Mouse (Mus musculus): ENCODE measurements around the gene Opn3.
A peak's percentile ranks its signal among the peaks of the same experiment; 100 is the strongest.

The Opn3 gene

DNA sequence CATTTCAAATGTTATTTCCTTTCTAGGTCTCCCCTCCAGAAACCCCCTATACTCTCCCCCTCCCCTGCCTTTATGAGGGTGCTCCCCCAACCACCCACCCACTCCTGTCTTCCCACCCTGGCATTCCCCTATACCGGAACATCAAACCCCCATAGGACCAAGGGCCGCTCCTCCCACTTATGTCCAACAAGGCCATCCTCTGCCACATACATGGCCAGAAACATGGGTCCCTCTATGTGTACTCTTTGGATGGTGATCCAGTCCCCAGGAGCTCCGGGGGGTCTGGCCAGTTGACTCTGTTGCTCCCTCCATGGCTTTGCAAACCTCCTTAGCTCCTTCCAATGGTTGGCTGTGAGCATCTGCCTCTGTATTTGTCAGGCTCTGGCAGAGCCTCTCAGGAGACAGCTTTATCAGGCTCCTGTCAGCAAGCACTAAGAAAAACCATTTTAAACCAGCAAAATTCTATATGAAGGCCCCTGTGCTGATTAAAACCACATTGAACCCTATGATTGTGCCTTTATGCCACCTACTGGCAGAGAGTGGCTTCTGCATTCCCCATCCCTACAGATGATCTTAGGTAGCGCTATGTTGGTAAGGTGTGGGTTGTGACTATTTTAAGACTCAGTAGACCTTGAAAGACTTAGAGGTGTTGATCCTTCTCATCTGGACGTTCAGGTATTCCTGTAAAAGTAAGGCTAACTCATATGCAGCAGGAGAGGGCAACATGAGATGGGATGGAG is 23.7 kb downstream of the Opn3 start:
- peak; percentile 74; the same call in 1 of the 2 replicates for ATAC-seq (ENCODE audit: insufficient number of reproducible peaks, low FRiP score, low TSS enrichment)

DNA sequence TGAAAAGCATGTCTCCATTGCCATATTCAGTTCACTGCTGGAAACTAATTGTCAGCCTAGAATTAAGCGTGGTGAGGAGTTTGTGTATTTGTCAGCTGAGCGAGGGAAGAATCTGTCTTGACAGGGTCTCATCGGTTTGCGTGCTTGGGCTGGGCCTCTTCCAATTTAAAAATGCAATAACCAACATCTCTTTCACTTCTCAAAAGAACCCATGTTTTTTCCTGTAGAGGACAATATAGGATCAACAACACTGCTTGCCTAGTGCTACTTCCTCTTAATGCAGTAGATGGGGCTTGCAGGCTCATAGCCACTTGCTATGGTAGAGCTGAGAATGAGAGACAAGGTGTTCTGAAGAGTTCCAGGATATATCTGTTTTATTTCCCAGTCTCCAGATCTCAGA is 32.7 kb downstream of the Opn3 start:
- ATAC-seq (ENCODE audit: insufficient number of reproducible peaks, low FRiP score, low TSS enrichment), result no peak

DNA sequence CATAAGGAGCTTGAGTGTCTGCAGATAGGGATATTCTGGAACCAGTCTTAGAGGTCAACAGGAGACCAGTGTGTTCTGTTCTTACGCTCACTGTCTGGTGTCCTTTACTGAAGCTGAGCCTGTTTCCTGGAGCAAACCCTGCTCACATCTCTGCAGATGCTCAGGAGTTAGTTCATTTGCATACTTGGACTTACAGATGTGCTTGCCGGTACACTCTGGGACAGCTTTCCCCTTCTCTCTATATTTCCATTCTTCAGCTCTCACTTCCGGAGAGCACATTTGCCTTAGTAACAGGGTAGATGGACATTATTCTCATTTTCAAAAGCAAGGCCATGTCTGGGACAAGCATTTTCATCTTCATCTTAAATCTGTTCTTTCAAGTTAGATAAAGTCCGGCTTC is 44.0 kb downstream of the Opn3 start:
- no peak for ATAC-seq (ENCODE audit: insufficient number of reproducible peaks, low FRiP score, low TSS enrichment)

DNA sequence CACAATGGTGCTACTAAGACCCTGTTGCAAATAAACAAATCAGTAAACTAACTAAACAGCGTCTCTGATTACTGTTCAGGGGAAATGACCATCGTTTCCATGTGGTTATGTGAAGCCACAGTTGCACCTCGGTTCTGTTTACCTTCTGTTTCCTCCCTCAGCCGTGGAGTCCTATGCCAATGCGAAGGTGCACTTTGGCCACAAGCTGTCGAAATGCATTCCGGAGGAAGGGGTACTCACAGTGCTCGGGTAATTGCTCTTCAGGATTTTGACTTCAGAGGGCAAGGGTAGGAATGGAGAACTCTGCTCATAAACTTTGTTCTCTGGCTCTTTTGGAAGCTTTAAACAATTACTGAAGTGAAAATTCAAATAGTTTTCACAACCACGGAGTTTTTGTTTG is 45.6 kb downstream of the Opn3 start:
- no peak for ATAC-seq (ENCODE audit: insufficient number of reproducible peaks, low FRiP score, low TSS enrichment)

DNA sequence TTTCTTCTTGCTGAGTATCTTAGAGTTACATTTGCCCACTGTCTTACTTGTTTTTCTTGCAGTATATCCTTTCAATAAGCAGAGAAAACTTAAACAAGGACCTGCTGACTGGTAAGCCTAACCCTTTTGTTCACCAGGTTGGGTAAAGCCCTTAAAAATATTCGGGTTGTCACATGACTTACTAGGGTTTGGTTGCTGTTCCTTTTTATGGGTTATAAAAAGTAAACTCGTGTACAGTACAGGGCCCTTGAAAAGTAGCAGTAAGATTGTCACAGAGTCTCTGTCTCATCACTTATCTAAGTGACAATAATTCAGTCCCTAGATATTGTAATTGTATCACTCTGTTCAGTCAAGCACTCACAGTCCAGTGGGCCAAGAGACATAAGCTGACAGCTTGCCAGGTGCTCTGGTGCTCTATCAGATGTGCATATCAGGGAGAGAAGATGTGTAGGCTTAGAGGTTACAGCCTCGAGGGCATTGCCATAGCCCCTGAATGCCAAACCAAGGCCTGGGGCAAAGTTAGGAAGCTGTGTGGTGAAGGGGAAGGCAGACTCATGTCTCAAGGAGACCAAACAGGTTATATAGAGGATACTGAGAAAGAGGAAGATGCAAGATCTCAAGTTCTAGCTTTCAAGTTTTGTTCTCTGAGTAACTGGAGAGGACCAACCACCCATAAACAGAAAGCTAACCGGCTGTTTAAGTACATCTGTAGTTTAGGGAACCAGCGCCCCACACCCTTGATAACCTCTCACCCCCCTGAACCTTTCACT is 48.9 kb downstream of the Opn3 start:
- ATAC-seq (ENCODE audit: insufficient number of reproducible peaks, low FRiP score, low TSS enrichment), result no peak

DNA sequence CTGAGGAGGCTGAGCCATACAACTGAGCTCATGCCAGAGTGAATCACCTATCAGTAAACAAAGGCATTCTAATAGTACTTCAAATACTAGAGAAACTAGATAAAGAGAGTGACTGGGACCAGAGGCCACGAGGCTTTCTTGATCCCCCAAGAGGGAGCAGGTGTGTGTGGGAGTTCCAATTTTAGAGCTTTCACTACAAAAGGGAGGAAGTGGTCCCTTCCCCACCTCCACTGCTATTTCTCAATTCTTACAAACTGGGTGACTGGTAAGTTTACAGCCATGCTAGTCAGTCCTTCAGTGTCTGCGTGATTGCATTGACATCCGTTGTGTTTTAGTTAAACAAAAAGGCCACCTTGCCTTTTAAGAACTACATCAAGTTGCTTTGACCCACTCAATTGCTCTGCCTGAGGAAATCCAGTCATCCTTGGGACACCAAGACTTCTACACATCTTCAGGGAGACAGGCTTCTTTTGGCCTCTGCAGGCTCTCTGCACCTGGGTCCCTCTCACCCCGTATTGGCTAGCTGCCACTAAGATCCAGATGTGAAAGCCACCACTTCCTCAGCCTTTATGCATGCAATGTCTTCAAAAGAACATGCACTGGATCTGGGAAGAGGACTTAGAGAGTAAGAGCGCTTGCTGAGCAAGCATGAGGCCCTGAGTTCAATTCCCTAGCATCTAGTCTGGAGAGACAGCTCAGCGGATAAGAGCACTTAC is 52.0 kb downstream of the Opn3 start:
- ATAC-seq (ENCODE audit: insufficient number of reproducible peaks, low FRiP score, low TSS enrichment), result no peak

DNA sequence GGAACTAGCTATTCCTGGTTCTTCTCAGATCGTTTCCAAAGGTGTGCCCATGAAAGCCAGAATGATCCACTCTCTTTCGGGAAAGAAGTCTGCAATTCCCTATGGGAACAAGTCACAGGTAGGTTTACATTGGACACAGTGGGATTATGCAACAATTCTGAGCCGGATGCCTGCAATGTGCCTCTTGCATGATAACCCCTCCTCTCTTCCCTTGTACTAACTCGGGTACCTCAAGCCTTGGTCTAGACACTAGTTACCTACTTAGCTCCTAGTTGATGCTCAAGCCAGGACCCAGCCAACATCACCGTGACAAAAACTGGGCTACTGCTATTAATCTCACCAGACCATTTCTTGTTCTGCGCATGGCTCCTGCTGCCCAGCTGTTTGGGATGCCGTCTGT is 53.5 kb downstream of the Opn3 start:
- ATAC-seq (ENCODE audit: insufficient number of reproducible peaks, low FRiP score, low TSS enrichment), result no peak

DNA sequence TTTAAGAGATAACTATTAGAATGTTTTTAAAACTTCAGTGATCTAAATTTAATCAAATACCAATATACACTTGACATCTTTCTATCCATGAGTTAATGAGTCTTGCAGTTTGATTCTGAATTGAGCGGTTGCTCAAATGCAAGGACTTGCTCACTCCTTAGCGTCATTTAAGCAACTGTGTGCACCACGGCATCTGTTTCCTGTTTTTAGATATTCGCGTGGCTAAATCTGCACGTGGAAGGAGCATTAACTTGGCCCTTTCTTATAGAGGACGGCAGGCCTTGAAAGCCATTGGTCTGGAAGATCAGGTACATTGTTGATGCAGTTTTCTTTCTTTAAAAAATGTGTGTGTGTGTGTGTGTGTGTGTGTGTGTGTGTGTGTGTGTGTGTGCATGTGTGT is 54.9 kb downstream of the Opn3 start:
- no peak for ATAC-seq (ENCODE audit: insufficient number of reproducible peaks, low FRiP score, low TSS enrichment)

DNA sequence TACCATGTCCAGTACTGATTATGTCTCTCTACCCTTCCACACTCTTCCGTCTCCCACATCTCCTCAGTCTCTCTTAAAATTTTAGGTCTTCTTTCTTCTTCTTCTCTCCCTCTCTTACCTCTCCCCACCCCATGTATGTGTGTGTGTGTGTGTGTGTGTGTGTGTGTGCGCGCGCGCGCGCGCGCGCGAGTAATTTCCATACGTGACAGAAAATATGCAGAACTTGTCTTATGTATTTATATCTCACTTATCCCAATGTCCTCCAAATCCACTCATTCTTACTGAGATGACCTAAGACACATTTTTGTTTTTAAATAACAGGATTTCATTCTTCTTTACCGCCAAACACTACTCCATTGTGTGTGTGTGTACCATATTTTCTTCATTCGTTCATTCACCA is 60.1 kb downstream of the Opn3 start:
- ATAC-seq (ENCODE audit: insufficient number of reproducible peaks, low FRiP score, low TSS enrichment), result no peak

DNA sequence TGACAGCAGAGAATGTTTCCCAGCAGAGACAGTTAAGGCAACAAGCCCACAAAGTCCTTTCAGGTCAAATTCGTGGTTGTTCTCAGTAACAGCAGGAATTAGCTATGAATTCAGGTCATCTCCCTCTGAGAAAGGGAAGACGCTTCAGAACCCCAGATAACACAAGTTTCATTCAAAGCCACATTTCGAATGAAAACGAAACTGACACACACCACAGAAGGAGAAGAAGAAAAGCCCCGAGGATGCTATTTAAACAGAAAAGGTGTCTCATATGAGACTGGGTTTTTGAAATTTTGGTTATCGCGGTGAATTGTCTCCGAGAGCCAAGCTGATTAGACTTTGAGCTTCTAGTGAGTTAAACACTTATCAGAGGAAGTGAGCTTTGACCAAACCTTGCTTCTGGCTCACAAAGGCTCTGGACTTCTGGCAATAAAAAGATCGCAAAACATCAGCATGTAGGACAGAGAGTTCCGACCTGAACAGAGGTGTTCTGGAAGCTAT is 60.8 kb downstream of the Opn3 start:
- ATAC-seq (ENCODE audit: insufficient number of reproducible peaks, low FRiP score, low TSS enrichment), result no peak

DNA sequence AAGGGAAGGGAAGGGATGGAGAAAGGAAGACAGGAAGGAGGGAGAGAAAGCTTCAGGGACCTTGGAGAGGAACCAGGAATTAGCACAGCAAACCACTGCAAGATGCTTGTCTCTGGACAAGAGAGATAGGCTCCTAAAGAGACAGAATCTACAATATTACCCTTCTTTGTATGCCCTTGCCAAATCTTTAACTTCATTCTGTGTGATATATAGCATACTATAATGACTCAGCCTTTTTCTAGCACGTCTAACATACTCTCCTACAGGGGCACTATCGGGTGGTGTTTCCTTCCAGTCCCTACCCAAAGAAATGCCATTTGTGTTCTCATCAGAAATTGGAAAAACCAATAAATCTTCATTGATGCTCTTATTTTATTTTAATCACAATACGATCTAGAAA is 61.5 kb downstream of the Opn3 start:
- no peak for ATAC-seq (ENCODE audit: insufficient number of reproducible peaks, low FRiP score, low TSS enrichment)

DNA sequence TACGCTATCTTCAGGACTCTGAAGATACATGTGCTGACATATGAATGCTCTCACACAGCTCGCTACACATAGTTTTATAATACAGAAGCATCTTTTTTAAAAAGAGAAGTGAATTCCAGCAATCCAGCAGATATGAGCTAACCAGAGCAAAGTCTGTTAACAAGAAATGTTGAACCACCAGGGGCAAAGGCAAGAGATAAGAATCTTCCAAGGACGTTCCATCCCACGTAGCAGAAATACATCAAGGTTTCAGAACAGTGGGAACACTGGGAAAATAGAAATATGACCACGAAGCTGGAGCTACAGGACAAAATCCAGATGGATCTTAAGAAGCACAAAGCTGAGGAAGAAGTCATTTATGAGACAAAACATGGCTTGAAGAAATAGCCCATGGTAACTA is 62.2 kb downstream of the Opn3 start:
- ATAC-seq (ENCODE audit: insufficient number of reproducible peaks, low FRiP score, low TSS enrichment), result no peak

DNA sequence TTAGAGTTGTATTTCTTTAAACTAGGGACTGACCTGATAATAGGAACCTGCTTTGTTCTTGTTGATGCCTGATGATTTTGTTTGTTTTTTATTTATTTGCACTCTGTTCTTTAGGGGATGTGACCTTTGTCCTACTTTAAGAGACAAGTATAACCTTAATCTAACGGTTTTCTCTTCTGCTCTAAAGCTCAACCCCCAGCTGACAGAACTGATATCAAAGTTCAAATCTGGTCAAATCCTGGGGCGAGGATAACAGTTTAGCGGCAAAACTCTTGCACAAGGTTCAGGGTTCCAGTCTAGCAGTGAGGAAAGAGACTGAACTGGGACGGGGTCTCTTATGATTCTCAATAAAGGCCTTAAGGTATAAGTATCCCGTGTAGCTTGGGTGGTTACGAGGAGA is 63.3 kb downstream of the Opn3 start:
- ATAC-seq (ENCODE audit: insufficient number of reproducible peaks, low FRiP score, low TSS enrichment), result no peak

DNA sequence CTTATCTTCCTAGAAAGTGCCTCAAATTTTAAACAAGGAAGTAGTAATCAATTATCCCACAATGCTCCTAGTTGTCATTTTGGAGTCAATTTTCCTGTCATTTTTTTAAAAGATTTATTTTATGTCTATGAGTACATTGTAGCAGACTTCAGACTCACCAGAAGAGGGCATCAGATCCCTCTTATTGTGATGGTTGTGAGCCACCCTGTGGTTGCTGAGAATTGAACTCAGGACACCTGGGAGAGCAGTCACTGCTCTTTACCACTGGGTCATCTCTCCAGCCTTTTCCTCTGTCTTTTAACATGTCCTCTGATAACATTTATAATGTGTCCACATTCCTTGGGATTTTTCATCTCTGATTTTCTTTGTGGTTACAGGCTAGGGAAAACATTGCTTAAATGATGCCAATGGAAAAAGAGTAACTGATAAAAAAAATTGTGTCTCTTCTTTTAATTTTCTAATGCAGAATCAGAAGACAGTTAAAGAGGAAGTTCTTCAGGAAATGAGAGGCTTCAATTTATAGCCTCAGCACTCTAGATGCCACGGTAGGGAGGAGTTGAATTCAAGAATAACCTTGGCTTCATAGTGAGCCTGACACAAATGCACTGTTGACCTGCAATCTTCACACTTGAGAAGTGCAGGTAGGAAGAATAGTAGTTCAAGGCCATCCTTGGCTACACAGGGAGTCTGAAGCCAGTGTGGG is 66.4 kb downstream of the Opn3 start:
- no peak for ATAC-seq (ENCODE audit: insufficient number of reproducible peaks, low FRiP score, low TSS enrichment)

DNA sequence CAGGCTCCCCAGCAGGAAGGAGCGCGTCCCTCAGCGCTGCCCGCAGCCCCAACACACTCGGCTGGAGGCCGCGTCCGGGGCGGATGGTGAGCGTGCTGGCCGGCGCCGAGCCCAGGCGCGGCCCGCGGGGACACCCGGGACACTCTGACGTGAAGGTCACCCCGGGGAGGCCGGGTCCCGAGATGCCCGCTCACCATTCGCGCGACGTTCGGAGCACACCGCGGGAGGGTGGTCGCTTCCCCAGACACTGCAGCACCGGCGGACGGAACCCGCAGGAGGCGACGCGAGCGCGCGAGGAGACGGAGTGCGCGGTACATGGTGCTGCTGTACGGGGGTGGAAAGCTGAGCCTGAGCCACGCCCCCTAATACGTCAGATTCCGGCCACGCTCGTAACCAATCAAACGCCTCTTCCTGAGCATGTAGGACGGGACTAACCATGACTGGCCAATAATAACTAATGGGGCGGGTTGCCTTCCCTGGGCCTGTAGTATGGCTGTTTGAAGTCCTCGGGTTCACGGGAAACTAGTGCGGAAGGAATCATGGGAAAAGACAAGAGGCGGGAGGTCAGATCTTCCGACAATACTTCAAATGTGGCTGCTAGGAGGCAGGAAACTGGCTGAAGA is 67.2 kb downstream of the Opn3 start, which contains the start of gene Fh1:
TSS of gene Fh1 (minus strand) at position 379 of the 623 bp plus-strand sequence.
- ATAC-seq (ENCODE audit: insufficient number of reproducible peaks, low FRiP score, low TSS enrichment), result peak; percentile 99

DNA sequence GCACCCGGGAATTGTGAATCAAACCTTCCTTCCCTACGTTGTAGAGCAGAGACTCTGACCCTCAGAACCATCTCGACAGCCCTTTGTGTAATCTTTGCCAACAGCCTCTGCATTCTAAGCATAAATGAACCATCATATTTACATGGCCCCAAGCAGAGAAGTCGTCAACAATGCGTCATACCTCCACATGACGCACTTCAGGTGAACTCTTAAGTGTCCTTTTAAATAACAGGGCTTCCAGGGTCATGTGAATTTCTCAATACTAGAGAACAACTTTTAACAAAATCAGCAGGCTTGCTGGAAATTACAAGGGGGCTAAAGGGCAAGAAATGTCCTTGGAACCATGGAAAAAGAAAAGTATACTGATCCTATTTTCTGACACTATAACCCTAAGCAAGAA is 68.9 kb downstream of the Opn3 start:
- ATAC-seq (ENCODE audit: insufficient number of reproducible peaks, low FRiP score, low TSS enrichment), result no peak

DNA sequence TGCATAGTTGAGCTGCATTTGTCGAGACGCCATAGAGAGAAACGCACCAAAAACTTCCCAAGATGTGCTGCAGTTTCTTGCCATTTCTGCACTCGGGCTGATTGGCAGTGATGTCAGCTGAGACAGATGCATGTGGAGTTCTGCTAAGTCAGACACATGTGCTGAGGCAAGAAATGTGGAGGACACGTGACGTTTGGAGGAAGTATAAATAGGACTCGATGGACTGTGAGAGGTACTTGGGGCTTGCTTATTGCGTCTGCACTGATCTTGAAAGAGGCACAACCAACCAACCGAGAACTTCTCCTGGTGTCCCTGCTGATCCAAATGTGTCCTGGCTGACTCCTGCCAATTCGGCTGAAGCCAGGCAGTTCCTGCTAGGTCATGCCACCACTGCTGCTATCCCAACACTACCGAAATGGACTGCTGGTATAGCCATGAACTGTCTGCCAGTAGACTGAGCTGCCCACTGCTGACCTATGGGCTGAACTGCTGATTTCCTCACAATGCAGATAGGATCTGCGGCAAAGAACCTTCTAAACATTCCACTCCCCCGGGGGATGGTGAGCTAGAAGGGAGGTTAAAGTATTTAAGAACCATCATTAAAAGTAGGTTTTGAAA is 72.7 kb downstream of the Opn3 start, which contains the start of gene Kmo:
TSS of gene Kmo (plus strand) at position 568 of the 618 bp plus-strand sequence.
- ATAC-seq (ENCODE audit: insufficient number of reproducible peaks, low FRiP score, low TSS enrichment), result no peak

DNA sequence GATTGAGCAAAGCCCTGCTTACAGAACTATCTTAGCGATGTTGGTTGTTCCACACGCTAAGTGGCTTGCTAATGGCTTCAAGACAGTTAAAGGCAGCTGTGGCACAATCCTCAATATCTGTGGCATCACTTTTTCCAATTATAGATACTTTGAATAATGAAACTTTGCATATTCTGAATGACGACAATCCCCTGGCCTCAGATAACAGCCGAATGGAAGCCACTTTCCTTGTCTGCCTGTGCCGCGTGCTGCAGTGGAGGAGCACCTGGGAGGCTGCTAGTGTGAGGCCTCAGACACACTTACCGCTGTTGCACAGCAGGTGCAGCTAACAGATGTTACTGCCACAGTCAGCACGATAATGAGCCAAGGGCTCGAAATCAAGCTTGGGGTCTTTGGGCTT is 77.6 kb downstream of the Opn3 start:
- no peak for ATAC-seq (ENCODE audit: insufficient number of reproducible peaks, low FRiP score, low TSS enrichment)
